Mouse (Mus musculus): ENCODE results near the gene Rbm45.

DNA sequence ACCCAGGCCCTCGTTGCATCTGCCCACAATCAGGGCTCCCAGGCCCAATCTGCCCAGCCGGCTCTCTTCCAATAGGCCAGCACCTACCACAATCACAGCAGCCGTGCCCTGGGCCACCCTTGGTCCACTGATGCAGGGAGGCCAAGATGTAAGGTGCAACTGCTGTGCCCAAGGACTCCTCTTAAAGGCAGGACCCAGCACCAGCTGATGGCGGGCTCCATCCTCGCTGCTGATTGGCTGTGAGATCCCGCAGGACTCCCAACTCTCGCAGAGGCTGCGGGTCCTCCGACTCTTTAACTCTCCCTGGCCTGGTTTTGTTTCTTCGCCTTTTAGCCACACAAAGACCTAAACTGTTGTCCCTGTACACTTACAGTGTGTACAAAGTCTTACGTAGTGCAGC, 9.6 kb upstream of the Rbm45 start, which contains the start of gene Cyct:
- TF ChIP-seq CTCF (IDR thresholded peaks at IDR 0.05; ENCODE audit: low read depth), result no peak
- no peak for TF ChIP-seq EP300 (IDR thresholded peaks at IDR 0.05; ENCODE audit: low read depth)

Data from heart, postnatal 0 days (tissue).